In genomic region chr11:86507334-86507733, GRCm38 (mm10) we compare ENCODE assay signal across 21 mouse cellular contexts. TPM values are rescaled to one million over a fixed set of nuclear protein-coding genes. Genes with fewer than 3 reads are reported as not detected.
DNase-seq lines count a peak whose midpoint lies in the region; ATAC-seq and TF ChIP-seq lines count a peak whose summit lies in the region.
"Had no signal": no experiment of that assay in that cellular context is flagged by ENCODE, and none has a peak within 500 bp of the region (broad histone marks: within the 10 kb centered on the region; RNA-seq: fewer than 3 reads in every experiment).

No protein-coding gene starts in this region.

- no peak for TF ChIP-seq RAD21 in MEL (IDR thresholded peaks at IDR 0.05; ENCODE audit: low read depth, low read length)

- no peak for TF ChIP-seq EP300 in ES-Bruce4 (IDR thresholded peaks at IDR 0.05; ENCODE audit: insufficient read depth, low read depth, low read length)
- TF ChIP-seq EP300 in MEL (IDR thresholded peaks at IDR 0.05; ENCODE audit: low read depth in 1 of 2, low read length in 2 of 2): peak; percentile 60 to 62; a peak in 3 of 4 replicates

- 98% methylated on average over 2 of the region's 2 CpGs for WGBS in hindbrain, embryonic 16.5 days

- no peak overlapping the region for H3K4me3 ChIP-seq in ES-Bruce4 (ENCODE audit: low read depth, low read length)
- H3K4me3 ChIP-seq in MEL (ENCODE audit: control insufficient read depth in 1 of 2, insufficient read depth in 1 of 2, low read depth in 2 of 2, low read length in 2 of 2): no peak overlapping the region
- H3K4me3 ChIP-seq in hindbrain, embryonic 16.5 days (ENCODE audit: low read length): no peak overlapping the region

- H3K36me3 ChIP-seq in ES-Bruce4 (ENCODE audit: control insufficient read depth, insufficient read depth, low read length, poor library complexity, severe bottlenecking): peaks cover 52% of the 10 kb centered on the region
- peaks cover 13 to 58% of the 10 kb centered on the region in 2 experiments for H3K36me3 ChIP-seq in MEL (ENCODE audit: control insufficient read depth in 1 of 2, insufficient read depth in 2 of 2, low read length in 2 of 2)
- H3K36me3 ChIP-seq in hindbrain, embryonic 16.5 days (ENCODE audit: control insufficient read depth, insufficient read depth, low read length): peaks cover 34% of the 10 kb centered on the region

- H3K79me2 ChIP-seq in MEL (ENCODE audit: control insufficient read depth, insufficient read depth, low read length, poor library complexity): no peaks in the 10 kb centered on the region

- H3K27me3 ChIP-seq in ES-Bruce4 (ENCODE audit: control insufficient read depth, insufficient read depth, low read length, poor library complexity, severe bottlenecking) (no peaks in the 10 kb centered on the region), MEL (ENCODE audit: control insufficient read depth in 1 of 2, insufficient read depth in 2 of 2, low read length in 2 of 2) (no peaks in the 10 kb centered on the region)
- no peaks in the 10 kb centered on the region for H3K27me3 ChIP-seq in hindbrain, embryonic 16.5 days (replicated peaks; ENCODE audit: control insufficient read depth, insufficient read depth, low read length)
- H3K27me3 ChIP-seq: CH12.LX, Patski had no signal

- TF ChIP-seq CTCF in ES-Bruce4 (IDR thresholded peaks at IDR 0.05; ENCODE audit: low read depth, low read length) (no peak), MEL (IDR thresholded peaks at IDR 0.05 in 2 of 3, conservative IDR thresholded peaks at IDR 0.05 in 1 of 3; ENCODE audit: control insufficient read depth in 1 of 3, insufficient read depth in 1 of 3, low read depth in 2 of 3, low read length in 3 of 3, poor library complexity in 1 of 3, severe bottlenecking in 1 of 3) (no peak)

- no peak overlapping the region for H3K4me2 ChIP-seq in hindbrain, embryonic 16.5 days (ENCODE audit: low read length)

- H3K9me3 ChIP-seq in ES-Bruce4 (replicated peaks; ENCODE audit: control insufficient read depth, insufficient read depth, low read length, poor library complexity, severe bottlenecking) (no peaks in the 10 kb centered on the region), MEL (replicated peaks; ENCODE audit: insufficient read depth, low read length) (no peaks in the 10 kb centered on the region)
- H3K9me3 ChIP-seq in hindbrain, embryonic 16.5 days (ENCODE audit: control insufficient read depth, low read length): no peaks in the 10 kb centered on the region
- H3K9me3 ChIP-seq: G1E had no signal

- peak overlapping the region; percentile 83 for H3K27ac ChIP-seq in ES-Bruce4 (ENCODE audit: insufficient read depth, low read length)
- no peak overlapping the region for H3K27ac ChIP-seq in MEL (ENCODE audit: control insufficient read depth, low read depth, low read length)
- H3K27ac ChIP-seq in hindbrain, embryonic 16.5 days (ENCODE audit: low read depth, low read length): no peak overlapping the region

- ATAC-seq in hindbrain, embryonic 16.5 days: no peak
- ATAC-seq: activated CD4-positive, CD25-positive, alpha-beta regulatory T cell, adult 4 months; CD4-positive, CD25-positive, alpha-beta regulatory T cell, adult 4 months; Patski had no signal

- no peak overlapping the region for H3K9ac ChIP-seq in ES-Bruce4 (ENCODE audit: low read depth, poor library complexity, severe bottlenecking)
- no peak overlapping the region for H3K9ac ChIP-seq in MEL (ENCODE audit: control insufficient read depth, low read depth, low read length, poor library complexity, severe bottlenecking)
- H3K9ac ChIP-seq in hindbrain, embryonic 16.5 days (ENCODE audit: low read depth, low read length): no peak overlapping the region

- no peak for TF ChIP-seq POLR2A in ES-Bruce4 (IDR thresholded peaks at IDR 0.05; ENCODE audit: insufficient read depth, low read length)
- no peak for TF ChIP-seq POLR2A in MEL (IDR thresholded peaks at IDR 0.05; ENCODE audit: control insufficient read depth in 1 of 2, insufficient read depth in 1 of 2, low read depth in 1 of 2, low read length in 2 of 2, poor library complexity in 1 of 2)

- intact Hi-C loops in gastrocnemius, postnatal 36 days (cut with DNase I): loop anchor here (5.0 kb wide), 1 partner anchor 230 kb away; no protein-coding TSS in a partner anchor

- no peak for DNase-seq in MEL (ENCODE audit: low read depth, low spot score)
- DNase-seq in gastrocnemius, postnatal 36 days: no peak
- DNase-seq: adrenal gland, adult 2 months; adrenal gland, adult 8-10 months; adrenal gland, postnatal 10 days; adrenal gland, postnatal 14 days; adrenal gland, postnatal 25 days; adrenal gland, postnatal 36 days; B cell, adult 2 months; cerebellum, adult 11 months; cerebellum, adult 11-12 months; cerebellum, adult 18-20 months; cerebellum, adult 2 months; cerebellum, adult 8-10 months had no signal

- no peaks in the 10 kb centered on the region for H3K4me1 ChIP-seq in ES-Bruce4 (ENCODE audit: control insufficient read depth, insufficient read depth, low read length)
- peaks cover 2 to 8% of the 10 kb centered on the region in 2 experiments; a peak in 3 of 4 replicates for H3K4me1 ChIP-seq in MEL (ENCODE audit: control insufficient read depth in 1 of 2, insufficient read depth in 2 of 2, low read length in 2 of 2)
- no peaks in the 10 kb centered on the region for H3K4me1 ChIP-seq in hindbrain, embryonic 16.5 days (ENCODE audit: control insufficient read depth, insufficient read depth, low read depth, low read length)

TF ChIP-seq in MEL, 35 proteins besides CTCF, POLR2A, EP300 and RAD21:
- 0 out of 2 replicates have a peak, but pooled peaks have one; percentile 49 for TF ChIP-seq ZMIZ1 (IDR thresholded peaks at IDR 0.05; ENCODE audit: low read depth, low read length)
- peak; percentile 47; the same call in 1 of the 2 replicates for TF ChIP-seq ETS1 (IDR thresholded peaks at IDR 0.05; ENCODE audit: low read depth, low read length)
- TF ChIP-seq KAT2A (conservative IDR thresholded peaks at IDR 0.05; ENCODE audit: low read depth, low read length): no peak
- TF ChIP-seq GATA1 (IDR thresholded peaks at IDR 0.05; ENCODE audit: low read depth, low read length): peak; percentile 60; the same call in 1 of the 2 replicates
- 0 out of 2 replicates have a peak, but pooled peaks have one; percentile 9 for TF ChIP-seq ELF1 (IDR thresholded peaks at IDR 0.05; ENCODE audit: low read depth, low read length)
- no peak for TF ChIP-seq USF1 (IDR thresholded peaks at IDR 0.05; ENCODE audit: low read depth, low read length)
- TF ChIP-seq NRF1 (IDR thresholded peaks at IDR 0.05; ENCODE audit: insufficient read depth, low read depth, low read length, poor library complexity, severe bottlenecking): peak; percentile 20; the same call in 1 of the 2 replicates
- no peak for TF ChIP-seq MYB (IDR thresholded peaks at IDR 0.05; ENCODE audit: low read depth, low read length)
- no peak for TF ChIP-seq ZKSCAN1 (IDR thresholded peaks at IDR 0.05; ENCODE audit: low read depth, low read length)
- TF ChIP-seq UBTF (IDR thresholded peaks at IDR 0.05; ENCODE audit: borderline replicate concordance, insufficient read depth, low read depth, low read length): no peak
- peak; percentile 54; the same call in 1 of the 2 replicates for TF ChIP-seq TCF12 (IDR thresholded peaks at IDR 0.05; ENCODE audit: low read depth, low read length)
- 0 out of 2 replicates have a peak, but pooled peaks have one; percentile 34 for TF ChIP-seq MYC (IDR thresholded peaks at IDR 0.05; ENCODE audit: low read depth, low read length)

RNA-seq across cellular contexts. Expression of gene Rnft1, which starts 22.9 kb away (rescaled TPM):
- 25.0 and 30.3 TPM in 2 replicates for polyA plus RNA-seq in ES-Bruce4 (2011; ENCODE audit: insufficient read depth, insufficient read length, low read depth, missing spikeins)
- total RNA-seq in MEL (2012; rRNA removed): 40.3 and 42.0 TPM in 2 replicates
- polyA plus RNA-seq in MEL (2012; ENCODE audit: insufficient read depth in 1 of 2, insufficient read length in 2 of 2, low read depth in 1 of 2, low replicate concordance in 2 of 2, missing spikeins in 1 of 2): 10 to 100 TPM in 1 of 2 experiments, not detected in 1; 38.1 TPM
- 10 to 100 TPM; 39.5 to 42.6 TPM for total RNA-seq in gastrocnemius, postnatal 36 days (2021)
- 18.7 and 21.5 TPM in 2 replicates for polyA plus RNA-seq in hindbrain, embryonic 16.5 days (2015; fragmentation: Nextera tagmentation; extraction: Ambion mirVana)

RNA-seq across cellular contexts. Expression of gene Rps6kb1, which starts 37.3 kb away (rescaled TPM):
- polyA plus RNA-seq in ES-Bruce4 (2011; ENCODE audit: insufficient read depth, insufficient read length, low read depth, missing spikeins) (82.2 and 86.3 TPM in 2 replicates), MEL (2012; ENCODE audit: insufficient read depth in 1 of 2, insufficient read length in 2 of 2, low read depth in 1 of 2, low replicate concordance in 2 of 2, missing spikeins in 1 of 2) (10 to 100 TPM; 49.4 to 73.6 TPM)
- total RNA-seq in MEL (2012; rRNA removed): 39.3 and 39.8 TPM in 2 replicates
- total RNA-seq in gastrocnemius, postnatal 36 days (2021): 10 to 100 TPM; 19.4 to 22.6 TPM
- polyA plus RNA-seq in hindbrain, embryonic 16.5 days (2015; fragmentation: Nextera tagmentation; extraction: Ambion mirVana): 53.0 and 53.1 TPM in 2 replicates

RNA-seq across cellular contexts. Expression of gene Tubd1, which starts 37.5 kb away (rescaled TPM):
- polyA plus RNA-seq in ES-Bruce4 (2011; ENCODE audit: insufficient read depth, insufficient read length, low read depth, missing spikeins) (9.7 and 12.1 TPM in 2 replicates), MEL (2012; ENCODE audit: insufficient read depth in 1 of 2, insufficient read length in 2 of 2, low read depth in 1 of 2, low replicate concordance in 2 of 2, missing spikeins in 1 of 2) (10 to 100 TPM in 1 of 2 experiments, not detected in 1; 14.4 TPM)
- total RNA-seq in MEL (2012; rRNA removed): 21.5 and 23.4 TPM in 2 replicates
- 1 to 10 TPM; 5.5 to 6.5 TPM for total RNA-seq in gastrocnemius, postnatal 36 days (2021)
- polyA plus RNA-seq in hindbrain, embryonic 16.5 days (2015; fragmentation: Nextera tagmentation; extraction: Ambion mirVana): 6.5 and 7.7 TPM in 2 replicates
